Mouse (Mus musculus) small intestine, adult 10 weeks (tissue): ENCODE measurements around the gene Flg. TPM values are rescaled to one million over a fixed set of nuclear protein-coding genes. Genes with fewer than 3 reads are reported as not detected.

ENCODE experiments used
- polyA plus RNA-seq: library from polyadenylated mRNA; stranded (reverse); fragments of 350-450 nt; fragmentation: Illumina TruSeq; extraction: RNeasy Lipid Tissue Mini Kit (QIAGEN cat#74804); gene quantifications from one replicate; pipeline ENCODE4 v1.2.3, GENCODE M21; 2014; ENCODE audit warnings: low replicate concordance

Flg gene
- not detected for polyA plus RNA-seq

GRCm38 (mm10) chr3:93273223-93273622 lies at the start of gene Flg:
TSS of gene Flg (plus strand) at chr3:93273523.

GRCm38 (mm10) chr3:93319449-93319848 lies 46.1 kb downstream of the Flg start, which contains the start of gene Hrnr:
TSS of gene Hrnr (plus strand) at chr3:93319749.

Other genes with a start within 250 kb of the Flg start
- gene Gm4858, start 204.7 kb upstream of the Flg start, polyA plus RNA-seq = not detected
- gene Crnn, start 128.7 kb upstream of the Flg start, polyA plus RNA-seq = not detected
- not detected for gene Flg2, start 76.2 kb upstream of the Flg start, polyA plus RNA-seq
- not detected for gene Hrnr, start 46.2 kb downstream of the Flg start, polyA plus RNA-seq
- not detected for gene Rptn, start 120.2 kb downstream of the Flg start, polyA plus RNA-seq
- gene Tchh, start 168.8 kb downstream of the Flg start, polyA plus RNA-seq = not detected
- not detected for gene Tchhl1, start 195.2 kb downstream of the Flg start, polyA plus RNA-seq
- 70.1 TPM for gene S100a11, start 247.0 kb downstream of the Flg start, polyA plus RNA-seq